Mouse (Mus musculus): ENCODE data around the gene Cass4. TPM values are rescaled to one million over a fixed set of nuclear protein-coding genes. Genes with fewer than 3 reads are reported as not detected.

The Cass4 gene
- polyA plus RNA-seq, 1 experiment from 2014 or later, result 1.0 TPM

- H3K27me3 ChIP-seq (ENCODE audit: control insufficient read depth, insufficient read depth, low read length), result no peaks in the 10 kb centered on the region
- no peak for ATAC-seq (replicated peaks; ENCODE audit: extremely low read depth, insufficient read depth, low FRiP score)
- no peak overlapping the region for H3K9ac ChIP-seq (ENCODE audit: low read length)
- no peak overlapping the region for H3K27ac ChIP-seq (ENCODE audit: low read length)
- H3K4me3 ChIP-seq (ENCODE audit: low read length), result no peak overlapping the region
- peaks cover 8% of the 10 kb centered on the region for H3K36me3 ChIP-seq (ENCODE audit: control insufficient read depth, insufficient read depth)
- no peaks in the 10 kb centered on the region for H3K4me1 ChIP-seq (ENCODE audit: control insufficient read depth, insufficient read depth, low read length)
- no peaks in the 10 kb centered on the region for H3K9me3 ChIP-seq (replicated peaks; ENCODE audit: control insufficient read depth, low read length)
- 57% methylated on average over 2 of the region's 2 CpGs for WGBS
- H3K4me2 ChIP-seq (ENCODE audit: low read depth, low read length), result no peak overlapping the region
These were observed 67.1 kb downstream of the Cass4 start for GRCm38 (mm10) chr2:172460647-172461046.

DNA sequence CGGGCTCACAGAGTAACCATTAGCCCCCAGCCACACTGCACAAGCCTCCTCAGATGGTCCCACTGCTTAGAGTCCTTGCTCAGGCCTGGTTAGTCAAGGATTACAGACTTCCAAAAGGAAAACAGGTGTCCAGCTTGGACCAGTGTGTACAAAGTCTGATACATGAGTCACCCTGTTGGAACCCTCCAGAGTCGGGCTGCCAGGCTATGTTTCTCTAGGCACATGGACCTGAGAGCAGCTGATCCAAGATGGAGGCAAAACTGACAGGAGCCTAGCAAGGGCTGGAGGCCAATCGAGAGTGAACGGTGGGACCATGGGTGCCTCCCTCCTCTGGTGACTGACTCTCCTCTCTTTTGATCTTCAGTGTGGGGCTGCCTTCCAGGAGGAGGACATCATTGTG lies 69.2 kb downstream of the Cass4 start:
- Histone ChIP-seq H3K4me2 (ENCODE audit: low read depth, low read length) (no peak overlapping the region), H3K4me1 (ENCODE audit: control insufficient read depth, insufficient read depth, low read length) (no peaks in the 10 kb centered on the region), H3K4me3 (ENCODE audit: low read length) (no peak overlapping the region), H3K27me3 (ENCODE audit: control insufficient read depth, insufficient read depth, low read length) (no peaks in the 10 kb centered on the region), H3K36me3 (ENCODE audit: control insufficient read depth, insufficient read depth) (peaks cover 21% of the 10 kb centered on the region), H3K9ac (ENCODE audit: low read length) (no peak overlapping the region), H3K27ac (ENCODE audit: low read length) (no peak overlapping the region), H3K9me3 (replicated peaks; ENCODE audit: control insufficient read depth, low read length) (no peaks in the 10 kb centered on the region)
- ATAC-seq (replicated peaks; ENCODE audit: extremely low read depth, insufficient read depth, low FRiP score), result no peak
- WGBS, result 86% methylated on average over 4 of the region's 4 CpGs

GRCm38 (mm10) chr2:172466427-172467132 lies 73.0 kb downstream of the Cass4 start:
- Histone ChIP-seq H3K27ac (ENCODE audit: low read length) (no peak overlapping the region), H3K9me3 (replicated peaks; ENCODE audit: control insufficient read depth, low read length) (no peaks in the 10 kb centered on the region), H3K4me2 (ENCODE audit: low read depth, low read length) (no peak overlapping the region), H3K9ac (ENCODE audit: low read length) (no peak overlapping the region), H3K36me3 (ENCODE audit: control insufficient read depth, insufficient read depth) (peaks cover 31% of the 10 kb centered on the region), H3K4me3 (ENCODE audit: low read length) (no peak overlapping the region), H3K27me3 (ENCODE audit: control insufficient read depth, insufficient read depth, low read length) (no peaks in the 10 kb centered on the region), H3K4me1 (ENCODE audit: control insufficient read depth, insufficient read depth, low read length) (no peaks in the 10 kb centered on the region)
- WGBS, result 88% methylated on average over 11 of the region's 11 CpGs
- no peak for ATAC-seq (replicated peaks; ENCODE audit: extremely low read depth, insufficient read depth, low FRiP score)

DNA sequence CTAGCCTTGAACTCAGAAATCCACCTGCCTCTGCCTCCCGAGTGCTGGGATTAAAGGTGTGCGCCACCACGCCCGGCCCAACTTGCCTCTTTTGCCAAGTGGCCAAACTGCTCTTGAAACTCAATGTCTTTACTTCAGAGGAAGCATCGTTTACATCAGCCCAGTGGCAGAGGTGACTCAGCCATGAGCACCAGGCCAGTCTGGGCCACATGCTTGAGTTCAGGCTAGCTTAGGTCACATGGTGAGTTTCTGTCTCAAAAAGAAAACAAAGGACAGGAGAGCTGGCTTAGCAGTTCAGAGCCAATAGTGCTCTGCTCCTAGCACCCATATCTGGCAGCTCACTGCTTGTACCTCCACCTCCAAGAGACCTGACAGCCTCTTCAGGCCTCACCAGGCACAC lies 73.6 kb downstream of the Cass4 start:
- Histone ChIP-seq H3K36me3 (ENCODE audit: control insufficient read depth, insufficient read depth) (peaks cover 31% of the 10 kb centered on the region), H3K4me3 (ENCODE audit: low read length) (no peak overlapping the region), H3K4me1 (ENCODE audit: control insufficient read depth, insufficient read depth, low read length) (no peaks in the 10 kb centered on the region), H3K9ac (ENCODE audit: low read length) (no peak overlapping the region), H3K27me3 (ENCODE audit: control insufficient read depth, insufficient read depth, low read length) (no peaks in the 10 kb centered on the region), H3K9me3 (replicated peaks; ENCODE audit: control insufficient read depth, low read length) (no peaks in the 10 kb centered on the region), H3K27ac (ENCODE audit: low read length) (no peak overlapping the region), H3K4me2 (ENCODE audit: low read depth, low read length) (no peak overlapping the region)
- 96% methylated on average over 5 of the region's 5 CpGs for whole genome bisulfite sequencing
- no peak for ATAC-seq (replicated peaks; ENCODE audit: extremely low read depth, insufficient read depth, low FRiP score)

DNA sequence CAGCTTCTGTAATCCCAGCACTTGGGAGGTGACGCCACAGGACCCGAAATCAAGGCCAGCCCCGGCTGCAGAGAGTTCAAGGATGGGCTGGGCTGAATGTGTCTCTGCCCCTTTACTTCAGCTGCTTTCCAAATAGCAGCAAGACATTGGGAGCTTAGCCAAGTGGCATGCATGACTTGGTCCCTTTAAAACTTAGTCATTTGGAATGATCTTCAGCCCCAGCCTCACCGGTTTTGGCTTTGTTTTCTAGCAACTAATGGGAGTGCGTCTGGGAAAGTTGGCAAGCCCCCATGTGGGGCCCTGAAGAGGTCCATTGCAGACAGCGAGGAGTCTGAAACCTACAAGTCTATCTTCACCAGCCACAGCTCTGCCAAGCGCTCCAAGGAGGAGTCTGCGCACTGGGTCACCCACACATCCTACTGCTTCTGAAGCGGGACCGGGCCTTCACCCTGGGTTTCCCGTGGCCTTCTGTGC lies 74.8 kb downstream of the Cass4 start:
- Histone ChIP-seq H3K27ac (ENCODE audit: low read length) (no peak overlapping the region), H3K27me3 (ENCODE audit: control insufficient read depth, insufficient read depth, low read length) (no peaks in the 10 kb centered on the region), H3K4me2 (ENCODE audit: low read depth, low read length) (no peak overlapping the region), H3K9me3 (replicated peaks; ENCODE audit: control insufficient read depth, low read length) (no peaks in the 10 kb centered on the region), H3K4me3 (ENCODE audit: low read length) (no peak overlapping the region), H3K4me1 (ENCODE audit: control insufficient read depth, insufficient read depth, low read length) (peaks cover 5% of the 10 kb centered on the region), H3K36me3 (ENCODE audit: control insufficient read depth, insufficient read depth) (peaks cover 31% of the 10 kb centered on the region), H3K9ac (ENCODE audit: low read length) (no peak overlapping the region)
- ATAC-seq (replicated peaks; ENCODE audit: extremely low read depth, insufficient read depth, low FRiP score), result no peak
- 73% methylated on average over 11 of the region's 11 CpGs for WGBS

GRCm38 (mm10) chr2:172472318-172472717 lies 78.7 kb downstream of the Cass4 start, which contains the start of gene Fam209:
Gene Fam209 (plus strand): TSS chr2:172472520.
- H3K27ac ChIP-seq (ENCODE audit: low read length), result peak within 1 kb of the TSS; percentile 31
- WGBS, result 83% methylated on average over 11 of the region's 11 CpGs

DNA sequence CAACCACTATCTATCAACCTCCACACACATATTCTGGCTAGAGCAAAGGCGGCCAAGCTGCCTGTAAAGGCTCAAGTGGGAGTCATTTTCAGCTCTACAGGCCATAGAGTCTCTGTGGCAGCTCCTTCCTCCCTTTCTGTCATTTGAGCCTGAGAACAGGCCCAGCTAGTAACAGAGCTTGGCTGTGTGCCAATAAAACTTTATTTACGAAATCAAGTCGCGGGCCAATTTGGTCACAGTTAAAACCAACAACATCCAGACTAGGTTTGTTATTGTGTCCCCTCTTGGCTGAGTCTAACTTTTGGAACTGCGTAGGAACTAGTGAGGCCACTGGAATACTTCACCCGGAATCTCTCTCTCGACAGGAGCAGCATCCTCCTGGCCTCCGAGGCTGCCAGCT lies 80.0 kb downstream of the Cass4 start:
- H3K4me2 ChIP-seq (ENCODE audit: low read depth, low read length), result no peak overlapping the region
- H3K27me3 ChIP-seq (ENCODE audit: control insufficient read depth, insufficient read depth, low read length), result no peaks in the 10 kb centered on the region
- ATAC-seq (replicated peaks; ENCODE audit: extremely low read depth, insufficient read depth, low FRiP score), result no peak
- no peak overlapping the region for H3K4me3 ChIP-seq (ENCODE audit: low read length)
- H3K36me3 ChIP-seq (ENCODE audit: control insufficient read depth, insufficient read depth), result peaks cover 10% of the 10 kb centered on the region; the same call in 1 of the 2 replicates
- no peak overlapping the region for H3K9ac ChIP-seq (ENCODE audit: low read length)
- peak overlapping the region; percentile 31 for H3K27ac ChIP-seq (ENCODE audit: low read length)
- WGBS, result 38% methylated on average over 8 of the region's 8 CpGs
- H3K4me1 ChIP-seq (ENCODE audit: control insufficient read depth, insufficient read depth, low read length), result peaks cover 13% of the 10 kb centered on the region
- no peaks in the 10 kb centered on the region for H3K9me3 ChIP-seq (replicated peaks; ENCODE audit: control insufficient read depth, low read length)

More at GRCm38 (mm10) chr2:172472318-172472717, 78.7 kb downstream of the Cass4 start, which contains the start of gene Fam209:
- Histone ChIP-seq H3K9ac (ENCODE audit: low read length) (no peak within 1 kb of the TSS), H3K4me1 (ENCODE audit: control insufficient read depth, insufficient read depth, low read length) (peaks cover 13% of the 10 kb centered on the region), H3K27me3 (ENCODE audit: control insufficient read depth, insufficient read depth, low read length) (no peaks in the 10 kb centered on the region), H3K9me3 (replicated peaks; ENCODE audit: control insufficient read depth, low read length) (no peaks in the 10 kb centered on the region), H3K4me3 (ENCODE audit: low read length) (no peak within 1 kb of the TSS), H3K36me3 (ENCODE audit: control insufficient read depth, insufficient read depth) (peaks cover 12% of the 10 kb centered on the region), H3K4me2 (ENCODE audit: low read depth, low read length) (no peak within 1 kb of the TSS)
- ATAC-seq (replicated peaks; ENCODE audit: extremely low read depth, insufficient read depth, low FRiP score), result no peak

GRCm38 (mm10) chr2:172474970-172475369 lies 81.4 kb downstream of the Cass4 start:
- no peak overlapping the region for H3K4me2 ChIP-seq (ENCODE audit: low read depth, low read length)
- H3K27ac ChIP-seq (ENCODE audit: low read length), result no peak overlapping the region
- WGBS, result 27% methylated on average over 6 of the region's 6 CpGs

GRCm38 (mm10) chr2:172476707-172477260 lies 83.2 kb downstream of the Cass4 start:
- Histone ChIP-seq H3K4me2 (ENCODE audit: low read depth, low read length) (peak overlapping the region; percentile 40; the same call in 1 of the 2 replicates), H3K9ac (ENCODE audit: low read length) (no peak overlapping the region), H3K36me3 (ENCODE audit: control insufficient read depth, insufficient read depth) (no peaks in the 10 kb centered on the region), H3K4me1 (ENCODE audit: control insufficient read depth, insufficient read depth, low read length) (peaks cover 13% of the 10 kb centered on the region), H3K27me3 (ENCODE audit: control insufficient read depth, insufficient read depth, low read length) (no peaks in the 10 kb centered on the region), H3K27ac (ENCODE audit: low read length) (no peak overlapping the region), H3K4me3 (ENCODE audit: low read length) (no peak overlapping the region), H3K9me3 (replicated peaks; ENCODE audit: control insufficient read depth, low read length) (no peaks in the 10 kb centered on the region)
- peak; percentile 30; the same call in 1 of the 2 replicates for ATAC-seq (replicated peaks; ENCODE audit: extremely low read depth, insufficient read depth, low FRiP score)
- 15% methylated on average over 10 of the region's 10 CpGs for WGBS

More at GRCm38 (mm10) chr2:172474970-172475369, 81.4 kb downstream of the Cass4 start:
- H3K27me3 ChIP-seq (ENCODE audit: control insufficient read depth, insufficient read depth, low read length), result no peaks in the 10 kb centered on the region
- H3K9me3 ChIP-seq (replicated peaks; ENCODE audit: control insufficient read depth, low read length), result no peaks in the 10 kb centered on the region
- H3K4me3 ChIP-seq (ENCODE audit: low read length), result no peak overlapping the region
- H3K4me1 ChIP-seq (ENCODE audit: control insufficient read depth, insufficient read depth, low read length), result peaks cover 13% of the 10 kb centered on the region
- no peak overlapping the region for H3K9ac ChIP-seq (ENCODE audit: low read length)
- H3K36me3 ChIP-seq (ENCODE audit: control insufficient read depth, insufficient read depth), result peaks cover 2% of the 10 kb centered on the region; the same call in 1 of the 2 replicates
- no peak for ATAC-seq (replicated peaks; ENCODE audit: extremely low read depth, insufficient read depth, low FRiP score)

Measured in heart, embryonic 16.5 days (tissue).